In the genomic region with DNA sequence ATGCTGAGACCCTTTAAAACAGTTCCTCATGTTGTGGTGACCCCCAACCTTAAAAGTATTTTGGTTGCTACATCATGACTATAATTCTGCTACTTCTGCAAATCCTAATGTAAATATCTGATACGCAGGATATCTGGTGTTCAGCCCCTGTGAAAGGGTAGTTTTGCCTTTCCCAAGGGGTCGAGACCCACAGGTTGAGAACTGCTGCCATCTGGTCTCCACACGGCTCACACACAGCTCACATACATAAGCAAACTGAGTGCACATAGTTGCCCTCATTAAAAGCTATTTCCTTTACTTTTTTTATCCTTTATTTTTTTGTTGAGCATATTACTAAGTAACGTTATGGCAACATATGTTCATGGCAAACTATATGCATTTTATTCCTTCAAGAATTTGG, we compare ENCODE assay signal across 20 mouse cellular contexts. TPM values are rescaled to one million over a fixed set of nuclear protein-coding genes. Genes with fewer than 3 reads are reported as not detected.
DNase-seq lines count a peak whose midpoint lies in the region; ATAC-seq lines count a peak whose summit lies in the region.
"Had no signal": no experiment of that assay in that cellular context is flagged by ENCODE, and none has a peak within 500 bp of the region (broad histone marks: within the 10 kb centered on the region; RNA-seq: fewer than 3 reads in every experiment).

No protein-coding gene starts in this region.

- H3K36me3 ChIP-seq in embryonic facial prominence, embryonic 10.5 days (replicated peaks) = no peaks in the 10 kb centered on the region
- H3K36me3 ChIP-seq in limb, embryonic 11.5 days (ENCODE audit: control insufficient read depth, insufficient read depth, low read length) = no peaks in the 10 kb centered on the region
- H3K36me3 ChIP-seq: embryonic facial prominence, embryonic 12.5 days; forebrain, embryonic 15.5 days; heart, embryonic 15.5 days; hindbrain, embryonic 15.5 days had no signal

- no peak overlapping the region for H3K9ac ChIP-seq in limb, embryonic 11.5 days (ENCODE audit: low read length)
- H3K9ac ChIP-seq: embryonic facial prominence, embryonic 12.5 days; forebrain, embryonic 15.5 days; heart, embryonic 15.5 days; hindbrain, embryonic 15.5 days had no signal

- H3K4me1 ChIP-seq in embryonic facial prominence, embryonic 10.5 days = peaks cover 17% of the 10 kb centered on the region
- H3K4me1 ChIP-seq in limb, embryonic 11.5 days (ENCODE audit: control insufficient read depth, insufficient read depth, low read length) = peaks cover 10% of the 10 kb centered on the region; the same call in 1 of the 2 replicates
- H3K4me1 ChIP-seq: forebrain, embryonic 15.5 days; heart, embryonic 15.5 days; hindbrain, embryonic 15.5 days had no signal

- DNase-seq in embryo, embryonic 11 days = peak; percentile 59
- DNase-seq in embryo, embryonic 10.5 days (ENCODE audit: low spot score) = no peak
- peak; percentile 70 for DNase-seq in embryonic facial prominence, embryonic 10.5 days (ENCODE audit: low spot score)
- peak; percentile 86 for DNase-seq in limb, embryonic 11.5 days (ENCODE audit: low spot score)
- DNase-seq in adrenal gland, adult 2 months = no peak
- no peak for DNase-seq in left cerebral cortex, postnatal 4 days
- no peak for DNase-seq in layer of hippocampus, postnatal 25 days (ENCODE audit: extremely low spot score in 1 of 2, low spot score in 1 of 2)
- DNase-seq: adrenal gland, postnatal 25 days; cerebellum, adult 18-20 months; cerebellum, adult 9-11 months; gastrocnemius, postnatal 10 days; heart, adult 18-20 months; heart, postnatal 14 days had no signal

- 40% methylated on average over 4 of the region's 4 CpGs for WGBS in embryonic facial prominence, embryonic 10.5 days
- 18% methylated on average over 4 of the region's 4 CpGs for WGBS in limb, embryonic 11.5 days

- no peaks in the 10 kb centered on the region for H3K27me3 ChIP-seq in embryonic facial prominence, embryonic 10.5 days (replicated peaks; ENCODE audit: low read depth, poor library complexity, severe bottlenecking)
- H3K27me3 ChIP-seq in limb, embryonic 11.5 days (ENCODE audit: control insufficient read depth, insufficient read depth, low read length) = no peaks in the 10 kb centered on the region
- H3K27me3 ChIP-seq: embryonic facial prominence, embryonic 12.5 days; forebrain, embryonic 15.5 days; heart, embryonic 15.5 days; hindbrain, embryonic 15.5 days; Patski had no signal

- H3K4me2 ChIP-seq in limb, embryonic 11.5 days (ENCODE audit: low read depth, severe bottlenecking) = no peak overlapping the region
- H3K4me2 ChIP-seq: embryonic facial prominence, embryonic 12.5 days; forebrain, embryonic 15.5 days; heart, embryonic 11.5 days; heart, embryonic 15.5 days; hindbrain, embryonic 15.5 days had no signal

- H3K27ac ChIP-seq in embryonic facial prominence, embryonic 10.5 days (replicated peaks) = 0 out of 2 replicates have a peak overlapping the region, but pooled peaks have one; percentile 60
- peak overlapping the region; percentile 56; the same call in 1 of the 2 replicates for H3K27ac ChIP-seq in limb, embryonic 11.5 days (replicated peaks; ENCODE audit: low read depth, low read length)
- H3K27ac ChIP-seq: embryonic facial prominence, embryonic 12.5 days; forebrain, embryonic 15.5 days; heart, embryonic 15.5 days; hindbrain, embryonic 15.5 days had no signal

- peak; percentile 67; the same call in 1 of the 2 replicates for ATAC-seq in limb, embryonic 11.5 days (ENCODE audit: insufficient number of reproducible peaks, low FRiP score, low TSS enrichment, low read depth)
- ATAC-seq: activated CD4-positive, CD25-positive, alpha-beta regulatory T cell, adult 4 months; forebrain, embryonic 15.5 days; Patski had no signal

- no peaks in the 10 kb centered on the region for H3K9me3 ChIP-seq in embryonic facial prominence, embryonic 10.5 days
- H3K9me3 ChIP-seq in limb, embryonic 11.5 days (ENCODE audit: control insufficient read depth, low read length) = no peaks in the 10 kb centered on the region
- H3K9me3 ChIP-seq: embryonic facial prominence, embryonic 12.5 days; forebrain, embryonic 15.5 days; heart, embryonic 15.5 days; hindbrain, embryonic 15.5 days had no signal

- no peak overlapping the region for H3K4me3 ChIP-seq in embryonic facial prominence, embryonic 10.5 days
- no peak overlapping the region for H3K4me3 ChIP-seq in limb, embryonic 11.5 days (ENCODE audit: low read depth, low read length)
- H3K4me3 ChIP-seq: embryonic facial prominence, embryonic 12.5 days; forebrain, embryonic 15.5 days; heart, embryonic 15.5 days; hindbrain, embryonic 15.5 days had no signal

- intact Hi-C loops in left cerebral cortex, postnatal 4 days (cut with DNase I) = no loop called here

RNA-seq across cellular contexts. Expression of a gene that starts 30.2 kb away (rescaled TPM):
- polyA plus RNA-seq in embryonic facial prominence, embryonic 10.5 days (2016; fragmentation: Nextera tagmentation; extraction: Ambion mirVana) = 48.0 and 48.5 TPM in 2 replicates
- polyA plus RNA-seq in limb, embryonic 11.5 days (2014; fragmentation: Nextera tagmentation; extraction: Ambion mirVana) = 79.2 and 92.1 TPM in 2 replicates
- 10 to 100 TPM; 27.5 to 32.3 TPM for total RNA-seq in adrenal gland, adult 2 months (2021)
- 25.6 and 36.5 TPM in 2 replicates for polyA plus RNA-seq in adrenal gland, adult 2 months (2012; rRNA removed)
- total RNA-seq in left cerebral cortex, postnatal 4 days (2021) = 10 to 100 TPM; 46.1 to 46.4 TPM
- 10 to 100 TPM; 47.6 to 49.8 TPM for total RNA-seq in layer of hippocampus, postnatal 25 days (2021)

Comparison
In these comparisons a context has a peak if more than half of its experiments do, and no peak if none do; other contexts are left out.
1. DNase-seq: peak in embryo, embryonic 11 days (single experiment), embryonic facial prominence, embryonic 10.5 days (single experiment) and limb, embryonic 11.5 days (single experiment); none in embryo, embryonic 10.5 days (single experiment), adrenal gland, adult 2 months (single experiment), left cerebral cortex, postnatal 4 days (single experiment) and layer of hippocampus, postnatal 25 days (0 of 2).